Mouse (Mus musculus) limb, embryonic 14.5 days (tissue): ENCODE measurements around the gene Utp14b. TPM values are rescaled to one million over a fixed set of nuclear protein-coding genes. Genes with fewer than 3 reads are reported as not detected.

ENCODE experiments used
- ATAC-seq: fragments of 200-750 bp; cut with Nextera tagmentation; 2 replicates; pipeline ENCODE4 v1.8.0; 2017; ENCODE audit warnings: low read depth, moderate number of reproducible peaks, moderate TSS enrichment; ENCODE audit not compliant: low FRiP score
- DNase-seq: peaks from one replicate; pipeline ENCODE4 v3.0.0-alpha.2; 2015; ENCODE audit warnings: low spot score
- H3K27ac ChIP-seq: fragments of 300-500 bp; sonication (generic); replicated peaks from 2 replicates; pipeline ENCODE4 v1.5.1; 2014; ENCODE audit warnings: low read depth, mild to moderate bottlenecking, low read length, moderate library complexity, mixed read lengths
- H3K27me3 ChIP-seq: fragments of 300-500 bp; sonication (generic); 2 replicates; pipeline ENCODE4 v1.6.1; 2014; ENCODE audit warnings: low read length, mixed read lengths; ENCODE audit not compliant: control insufficient read depth, insufficient read depth
- H3K36me3 ChIP-seq: fragments of 300-500 bp; sonication (generic); 2 replicates; pipeline ENCODE4 v1.6.1; 2014; ENCODE audit warnings: mild to moderate bottlenecking, low read length, moderate library complexity, mixed read lengths; ENCODE audit not compliant: control insufficient read depth, insufficient read depth
- H3K4me1 ChIP-seq: fragments of 300-500 bp; sonication (generic); 2 replicates; pipeline ENCODE4 v1.6.1; 2014; ENCODE audit warnings: antibody characterized with exemption, low read length, mixed read lengths; ENCODE audit not compliant: control insufficient read depth, insufficient read depth
- H3K4me2 ChIP-seq: fragments of 300-500 bp; sonication (generic); replicated peaks from 2 replicates; pipeline ENCODE4 v1.6.1; 2014; ENCODE audit warnings: low read depth, mild to moderate bottlenecking, low read length, moderate library complexity; ENCODE audit not compliant: severe bottlenecking
- H3K4me3 ChIP-seq: fragments of 300-500 bp; sonication (generic); replicated peaks from 2 replicates; pipeline ENCODE4 v1.5.1; 2014; ENCODE audit warnings: low read length
- H3K9ac ChIP-seq: fragments of 300-500 bp; sonication (generic); 2 replicates; pipeline ENCODE4 v1.6.1; 2014; ENCODE audit warnings: mild to moderate bottlenecking, low read depth, low read length, moderate library complexity; ENCODE audit not compliant: severe bottlenecking
- H3K9me3 ChIP-seq: fragments of 300-500 bp; sonication (generic); 2 replicates; pipeline ENCODE4 v1.6.1; 2016; ENCODE audit warnings: low read length; ENCODE audit not compliant: control insufficient read depth
- POLR2A ChIP-seq: fragments of 200-500 bp; IDR thresholded peaks from 2 replicates; pipeline ENCODE4 v1.8.0; 2012; ENCODE audit warnings: inconsistent platforms, mild to moderate bottlenecking, moderate library complexity, borderline replicate concordance; ENCODE audit not compliant: insufficient read depth, insufficient read length; ENCODE audit errors: extremely low read depth
- WGBS: fragments of 180-500 bp; shearing (Covaris S2); extraction: QIAGEN DNeasy Blood & Tissue Kit; methylation state at CpG from one replicate; pipeline ENCODE4 v1.1.7; 2014; 5-methylcytosine and 5-hydroxymethylcytosine counted together
- polyA plus RNA-seq, 2 experiments: library from polyadenylated mRNA; depleted of rRNA in 1 of 2; stranded (reverse) in 1 of 2; unstranded in 1 of 2; fragments of >200 nt; fragmentation: Nextera tagmentation in 1 of 2; extraction: Ambion mirVana in 1 of 2; gene quantifications; 2 replicates each; pipeline versions ENCODE4 v1.2.1 to v1.2.3; 2012 to 2014

Gene Utp14b
- polyA plus RNA-seq, 2 experiments = 4.5 to 4.6 TPM

GRCm38 (mm10) chr1:78710613-78711329, 52.9 kb downstream of the Utp14b start:
- no peak overlapping the region for H3K27ac ChIP-seq
- no peak overlapping the region for H3K4me3 ChIP-seq
- 75% methylated on average over 5 of the region's 5 CpGs for WGBS
- no peaks in the 10 kb centered on the region for H3K4me1 ChIP-seq
- H3K4me2 ChIP-seq = no peak overlapping the region
- peaks cover 11% of the 10 kb centered on the region; the same call in 1 of the 2 replicates for H3K36me3 ChIP-seq
- ATAC-seq (0 out of 2 replicates have a peak, but pooled peaks have one; percentile 15), DNase-seq (no peak)
- no peaks in the 10 kb centered on the region for H3K27me3 ChIP-seq
- TF ChIP-seq POLR2A = no peak
- no peak overlapping the region for H3K9ac ChIP-seq
- no peaks in the 10 kb centered on the region for H3K9me3 ChIP-seq

Other genes with a start within 250 kb of the Utp14b start
- gene Farsb, start 169.1 kb upstream of the Utp14b start, polyA plus RNA-seq (2012; rRNA removed) = 49.6 and 60.3 TPM in 2 replicates
- gene Farsb, start 169.1 kb upstream of the Utp14b start, polyA plus RNA-seq (2014; fragmentation: Nextera tagmentation; extraction: Ambion mirVana) = 124 and 131 TPM in 2 replicates
- gene Mogat1, start 147.0 kb upstream of the Utp14b start, polyA plus RNA-seq (2012; rRNA removed) = 0.18 and 0.41 TPM in 2 replicates
- gene Mogat1, start 147.0 kb upstream of the Utp14b start, polyA plus RNA-seq (2014; fragmentation: Nextera tagmentation; extraction: Ambion mirVana) = 0.37 and 0.54 TPM in 2 replicates
- 0.58 and 0.72 TPM in 2 replicates for gene BC035947, start 145.9 kb upstream of the Utp14b start, polyA plus RNA-seq (2012; rRNA removed)
- gene BC035947, start 145.9 kb upstream of the Utp14b start, polyA plus RNA-seq (2014; fragmentation: Nextera tagmentation; extraction: Ambion mirVana) = 0.06 and 0.33 TPM in 2 replicates
- gene Acsl3, start 213 bp upstream of the Utp14b start, polyA plus RNA-seq (2012; rRNA removed) = 35.0 and 39.7 TPM in 2 replicates
- gene Acsl3, start 213 bp upstream of the Utp14b start, polyA plus RNA-seq (2014; fragmentation: Nextera tagmentation; extraction: Ambion mirVana) = 58.5 and 64.8 TPM in 2 replicates
- 9.0 TPM in 2 replicates for gene Kcne4, start 158.7 kb downstream of the Utp14b start, polyA plus RNA-seq (2012; rRNA removed)
- 18.3 and 21.2 TPM in 2 replicates for gene Kcne4, start 158.7 kb downstream of the Utp14b start, polyA plus RNA-seq (2014; fragmentation: Nextera tagmentation; extraction: Ambion mirVana)